Mouse (Mus musculus): ENCODE results near the gene Sfxn3.

Sfxn3 gene

GRCm38 (mm10) chr19:45047417-45047934 lies at the start of gene Sfxn3:
Sfxn3 (plus strand) TSS chr19:45047503.
- peak; percentile 69 for DNase-seq (ENCODE audit: low read depth)

- no peak for DNase-seq (ENCODE audit: low read depth)
Measured at GRCm38 (mm10) chr19:44997786-44998185, 49.5 kb upstream of the Sfxn3 start.

DNA sequence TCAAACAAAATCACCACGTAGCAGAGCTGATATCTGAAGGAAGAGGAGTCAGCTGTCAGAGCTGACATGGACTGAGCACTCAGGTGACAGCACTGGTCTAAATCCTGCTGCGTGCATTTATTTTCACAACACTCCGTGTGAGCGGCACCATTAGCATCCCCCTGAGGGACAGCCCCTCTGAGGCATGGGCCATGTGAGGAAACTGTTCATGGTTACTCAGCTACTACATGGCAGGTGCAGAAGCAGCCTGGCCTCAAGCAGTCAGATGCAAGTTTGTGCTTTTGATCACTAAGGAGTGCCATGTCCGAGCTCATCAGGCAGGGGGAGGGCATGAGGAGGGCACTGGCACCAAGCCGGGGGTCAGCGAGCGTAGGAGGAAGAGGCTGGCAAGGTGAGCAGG lies 47.7 kb upstream of the Sfxn3 start:
- DNase-seq (ENCODE audit: low read depth), result no peak

DNA sequence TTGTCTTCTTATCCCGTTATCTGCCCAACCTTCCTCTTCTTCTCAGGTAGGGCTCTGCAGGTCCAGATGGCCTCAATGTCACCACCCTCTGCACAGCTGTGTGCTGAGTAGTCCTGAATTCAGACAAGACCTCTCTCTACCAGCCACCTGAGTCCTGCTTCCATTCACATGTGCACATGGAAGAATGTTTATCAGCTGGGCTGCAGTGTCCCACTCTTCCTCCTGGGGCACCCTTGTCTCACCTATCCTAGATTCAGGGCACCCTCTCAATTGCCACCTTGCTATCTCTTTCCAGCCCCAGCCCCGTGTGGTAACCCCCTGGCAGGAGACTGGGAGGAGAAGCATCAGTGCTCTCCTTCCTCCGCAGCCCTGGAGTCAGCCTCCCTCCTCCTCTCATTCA lies 45.0 kb upstream of the Sfxn3 start:
- no peak for DNase-seq (ENCODE audit: low read depth)

- no peak for DNase-seq (ENCODE audit: low read depth)
Measured at GRCm38 (mm10) chr19:45003740-45004516, 43.4 kb upstream of the Sfxn3 start.

DNA sequence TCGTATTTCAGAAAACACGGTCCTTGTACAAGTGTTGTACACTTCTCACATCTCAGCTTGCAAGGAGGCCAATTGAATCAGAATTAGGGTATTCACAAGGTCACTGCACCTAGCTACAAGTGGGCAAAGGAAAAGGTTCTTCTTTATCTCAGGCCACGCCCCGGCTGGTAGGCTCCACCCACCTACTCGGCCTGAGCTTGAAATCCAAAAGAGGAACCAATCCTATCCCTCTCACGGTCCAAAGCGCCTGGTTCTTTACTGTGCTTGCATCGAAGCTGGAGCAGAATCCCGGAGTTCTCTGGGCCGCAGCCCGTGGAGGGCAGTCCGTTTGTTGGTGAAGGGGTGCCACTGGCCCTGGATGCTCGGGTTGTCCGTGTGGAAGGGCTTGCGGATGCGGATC lies 41.9 kb upstream of the Sfxn3 start, which contains the start of gene Twnk:
Gene Twnk, plus strand, starts transcription at position 220 of the 400 bp plus-strand sequence.
- DNase-seq (ENCODE audit: low read depth), result peak; percentile 82

DNA sequence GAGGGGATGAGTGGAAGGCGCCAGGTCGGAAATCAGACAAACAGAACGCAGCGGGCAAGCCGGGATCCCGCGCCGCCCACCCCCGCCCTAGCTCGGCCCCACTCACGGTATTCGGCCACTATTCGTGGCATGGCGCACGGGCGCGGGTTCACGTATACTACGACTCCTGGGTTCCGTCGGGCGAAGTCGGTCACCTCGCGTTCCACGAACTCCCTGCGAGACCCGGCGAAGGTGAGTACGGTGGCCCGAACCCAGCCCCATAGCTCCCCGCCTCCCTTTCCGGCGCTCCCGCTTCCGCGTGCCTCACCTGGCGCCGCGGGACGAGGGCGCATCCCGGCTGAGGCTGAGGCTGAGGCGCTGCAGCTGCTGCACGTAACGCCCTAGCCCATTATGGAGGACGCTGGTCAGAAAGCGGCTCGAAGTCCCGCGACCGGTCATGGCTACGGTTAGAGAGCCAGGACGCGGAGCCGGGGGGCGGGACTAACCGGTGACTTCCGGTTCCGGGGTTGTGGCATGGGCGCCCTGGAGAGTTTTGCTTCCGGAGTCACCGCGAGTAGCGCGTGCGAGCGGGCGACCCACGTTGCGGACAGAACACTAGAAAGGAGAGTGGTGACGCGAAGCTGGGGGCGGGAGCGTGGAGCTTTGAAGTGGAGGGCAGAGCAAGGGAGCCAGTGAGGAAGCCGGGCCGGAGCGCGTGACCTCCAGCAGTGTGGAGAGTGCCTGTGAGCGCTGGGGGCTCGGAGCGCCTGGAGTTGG lies 41.2 kb upstream of the Sfxn3 start, which contains the start of gene Mrpl43:
Gene Mrpl43, minus strand, starts transcription at position 486 of the 756 bp plus-strand sequence.
- DNase-seq (ENCODE audit: low read depth), result peak; percentile 92

DNA sequence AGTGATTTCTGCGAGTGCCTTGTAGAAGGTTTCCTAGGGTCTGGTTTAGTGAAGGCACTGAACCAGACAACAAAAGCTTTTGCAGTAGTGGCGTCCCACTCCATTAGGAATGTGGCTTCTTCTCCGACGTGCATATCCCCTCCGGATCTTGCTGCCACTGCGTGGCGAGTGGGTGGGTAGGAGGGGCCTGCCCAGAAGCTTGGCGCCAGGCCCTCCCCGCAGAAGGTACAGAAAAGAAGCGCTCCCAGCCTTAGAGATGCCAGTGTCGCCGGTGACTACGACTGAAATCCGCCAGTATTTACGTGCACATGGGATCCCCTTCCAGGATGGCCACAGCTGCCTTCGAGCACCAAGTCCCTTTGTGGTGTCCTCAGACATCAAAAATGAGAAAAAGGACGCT lies 40.3 kb upstream of the Sfxn3 start:
- DNase-seq (ENCODE audit: low read depth), result no peak

DNA sequence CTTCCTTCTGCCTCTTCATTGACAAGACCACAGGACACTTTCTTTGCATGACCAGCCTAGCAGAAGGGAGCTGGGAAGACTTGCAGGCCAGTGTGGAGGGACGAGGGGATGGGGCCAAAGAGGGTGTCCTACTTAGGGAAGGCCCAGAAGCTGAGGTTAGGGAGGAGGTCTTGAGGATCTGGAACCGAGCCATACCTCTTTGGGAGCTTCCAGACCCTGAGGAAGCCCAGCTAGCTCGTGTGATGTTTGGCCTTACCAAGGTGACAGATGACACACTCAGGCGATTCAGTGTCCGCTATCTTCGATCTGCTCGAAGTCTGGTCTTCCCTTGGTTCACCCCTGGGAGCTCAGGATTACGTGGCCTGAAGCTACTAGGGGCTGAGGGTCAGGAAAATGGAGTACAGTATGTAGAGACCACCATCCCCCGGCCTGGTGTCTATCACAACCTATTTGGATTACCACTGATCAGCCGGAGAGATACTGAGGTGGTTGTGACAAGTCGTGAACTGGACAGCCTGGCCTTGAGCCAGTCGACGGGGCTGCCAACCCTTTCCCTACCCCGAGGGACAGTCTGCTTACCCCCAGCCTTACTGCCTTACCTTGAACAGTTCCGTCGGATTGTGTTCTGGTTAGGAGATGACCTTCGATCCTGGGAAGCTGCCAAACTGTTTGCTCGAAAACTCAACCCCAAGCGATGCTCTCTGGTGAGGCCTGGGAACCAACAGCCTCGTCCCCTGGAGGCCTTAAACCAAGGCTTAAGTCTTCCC lies 39.7 kb upstream of the Sfxn3 start:
- DNase-seq (ENCODE audit: low read depth), result no peak

DNA sequence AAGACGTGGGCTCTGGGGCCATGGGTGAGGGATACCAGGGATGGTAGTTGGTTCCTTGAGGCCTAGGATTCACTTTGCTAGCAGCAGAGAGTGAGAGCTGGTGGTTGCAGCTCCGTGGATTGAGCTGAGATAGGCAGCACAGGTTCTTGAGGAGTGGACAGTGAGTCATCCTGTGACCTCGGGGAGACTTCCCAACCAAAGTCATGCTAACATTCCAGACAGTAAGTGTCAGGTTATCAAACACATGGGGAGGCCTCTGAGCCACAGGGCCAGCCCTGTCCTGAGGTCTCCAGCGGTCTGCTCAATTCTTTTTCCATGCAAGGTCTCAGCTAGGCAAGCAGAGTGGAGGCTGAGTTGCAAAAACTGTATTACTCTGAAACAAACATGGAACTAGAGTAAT lies 36.7 kb upstream of the Sfxn3 start:
- no peak for DNase-seq (ENCODE audit: low read depth)

- no peak for DNase-seq (ENCODE audit: low read depth)
Measured at GRCm38 (mm10) chr19:45012219-45012618, 35.1 kb upstream of the Sfxn3 start.

- DNase-seq (ENCODE audit: low read depth), result no peak
Measured at GRCm38 (mm10) chr19:45012636-45013035, 34.7 kb upstream of the Sfxn3 start.

DNA sequence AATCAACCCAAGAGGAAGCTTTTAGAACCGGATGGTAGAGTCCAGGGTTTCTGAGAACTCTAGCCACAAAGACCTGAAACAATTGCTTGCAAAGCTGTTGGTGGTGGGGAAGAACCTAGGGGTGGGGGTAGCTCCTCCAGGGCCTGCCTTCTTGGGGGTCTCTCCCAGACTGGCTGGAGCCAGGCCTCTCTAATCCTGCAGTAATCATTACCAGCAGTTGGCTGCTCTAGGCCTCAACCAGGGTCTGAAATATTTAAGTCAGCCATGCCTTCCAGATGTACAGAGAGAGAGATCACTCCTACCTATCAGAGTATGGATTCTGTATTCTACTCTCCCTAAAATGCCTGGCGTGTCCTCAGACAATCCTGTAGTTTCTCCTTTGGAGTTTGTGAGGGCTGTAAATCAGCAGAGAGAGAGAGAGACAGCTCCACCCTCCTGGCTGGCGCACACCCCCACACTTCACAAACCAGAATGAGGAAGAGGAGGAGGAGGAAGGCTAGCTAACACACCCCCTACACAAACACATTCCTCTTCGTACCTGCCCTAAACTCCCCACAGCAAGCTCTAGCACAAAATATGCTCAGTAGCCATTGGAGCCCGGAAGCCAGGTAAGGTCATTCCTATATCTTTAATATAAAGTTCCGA lies 33.6 kb upstream of the Sfxn3 start:
- DNase-seq (ENCODE audit: low read depth), result no peak

DNA sequence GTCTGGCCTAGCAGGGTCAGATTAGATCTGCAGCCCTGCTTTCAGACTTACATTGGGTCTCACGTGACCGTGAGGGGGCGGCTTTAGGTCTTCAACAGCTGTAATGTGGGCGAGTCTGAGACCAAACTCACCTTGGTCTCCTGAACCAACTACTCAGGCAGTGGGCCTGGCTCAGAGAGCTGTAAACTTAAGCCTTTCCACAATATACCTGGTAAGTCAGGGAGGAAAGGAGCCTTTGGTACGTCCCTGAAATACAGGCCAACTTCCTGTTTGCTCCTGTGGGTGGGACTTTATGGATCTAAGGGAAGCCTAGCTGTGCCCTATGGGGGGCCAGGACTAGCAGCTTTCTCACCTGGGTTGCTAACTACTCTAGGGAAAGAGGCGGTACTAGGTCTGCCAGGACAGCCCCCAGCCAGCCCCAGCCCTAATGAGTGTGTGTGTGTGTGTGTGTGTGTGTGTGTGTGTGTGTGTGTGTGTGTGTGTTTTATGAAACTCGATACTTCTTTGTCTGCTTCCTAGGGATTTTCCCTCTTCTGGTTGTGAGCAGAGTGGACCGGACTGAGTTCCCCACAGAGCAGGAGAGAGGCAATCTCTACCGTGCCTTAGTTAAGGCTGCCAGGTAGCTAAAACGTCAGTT lies 32.9 kb upstream of the Sfxn3 start, which contains the start of gene Lzts2:
Gene Lzts2, plus strand, starts transcription at position 80 of the 637 bp plus-strand sequence.
- DNase-seq (ENCODE audit: low read depth), result no peak

DNA sequence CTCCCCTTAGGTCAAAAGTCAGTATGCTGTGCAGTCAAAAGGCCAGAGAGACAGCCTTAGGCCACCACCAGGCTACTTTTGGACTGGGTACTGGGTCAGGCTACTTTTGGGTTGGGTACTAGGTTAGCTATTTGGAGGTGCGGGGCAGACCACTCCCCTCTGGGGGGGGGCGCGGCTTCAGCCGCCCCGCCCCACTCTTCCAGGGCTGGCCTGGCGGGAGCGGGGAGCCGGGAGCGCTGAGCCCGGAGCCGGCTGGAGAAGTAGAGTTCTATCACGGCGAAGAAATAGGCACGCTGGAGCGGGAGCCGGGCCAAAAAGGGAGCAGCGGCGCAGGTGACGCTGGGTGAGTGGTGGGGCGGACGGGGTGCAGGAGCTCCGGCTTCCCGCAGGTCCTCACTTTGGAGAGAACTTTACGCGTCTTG lies 32.3 kb upstream of the Sfxn3 start:
- DNase-seq (ENCODE audit: low read depth), result no peak

DNA sequence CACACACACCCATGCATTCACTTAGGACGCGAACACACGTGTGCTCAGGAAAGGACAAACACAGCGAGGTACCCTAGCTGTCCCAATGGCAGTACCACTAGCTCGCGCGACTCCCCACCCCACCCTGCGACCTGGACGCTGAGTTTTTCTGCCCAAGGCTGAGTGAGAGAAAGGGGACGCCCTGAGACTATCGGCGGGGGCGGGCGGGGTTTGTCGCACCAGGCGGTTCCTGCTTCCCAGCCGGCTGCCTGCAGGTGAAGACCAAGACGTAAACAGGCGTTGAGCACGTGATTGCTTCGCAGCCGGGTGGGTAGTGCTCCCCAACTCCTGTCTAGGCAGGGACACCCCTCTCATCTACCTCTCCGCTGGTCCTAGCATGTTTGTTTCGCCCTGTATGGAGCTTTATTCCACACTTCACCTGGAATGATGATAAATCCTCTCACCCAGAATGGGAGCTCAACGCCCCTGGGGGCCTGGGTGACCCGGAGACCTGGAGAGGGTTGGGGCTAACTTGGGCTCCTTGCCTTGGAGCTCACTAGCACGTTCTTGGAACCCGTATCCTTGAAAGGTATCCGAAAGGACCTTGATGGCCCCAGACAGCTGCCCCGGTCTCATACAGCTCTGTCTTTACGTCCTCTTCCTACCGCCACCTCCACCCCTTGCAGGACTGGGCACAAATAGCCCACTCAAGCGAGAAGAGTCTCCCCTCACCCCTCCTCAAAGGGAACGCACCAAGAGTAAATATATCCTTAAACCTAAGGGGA lies 31.6 kb upstream of the Sfxn3 start:
- DNase-seq (ENCODE audit: low read depth), result no peak

GRCm38 (mm10) chr19:45016341-45017215 lies 30.7 kb upstream of the Sfxn3 start:
- no peak for DNase-seq (ENCODE audit: low read depth)

GRCm38 (mm10) chr19:45017216-45017771 lies 30.0 kb upstream of the Sfxn3 start:
- no peak for DNase-seq (ENCODE audit: low read depth)

DNA sequence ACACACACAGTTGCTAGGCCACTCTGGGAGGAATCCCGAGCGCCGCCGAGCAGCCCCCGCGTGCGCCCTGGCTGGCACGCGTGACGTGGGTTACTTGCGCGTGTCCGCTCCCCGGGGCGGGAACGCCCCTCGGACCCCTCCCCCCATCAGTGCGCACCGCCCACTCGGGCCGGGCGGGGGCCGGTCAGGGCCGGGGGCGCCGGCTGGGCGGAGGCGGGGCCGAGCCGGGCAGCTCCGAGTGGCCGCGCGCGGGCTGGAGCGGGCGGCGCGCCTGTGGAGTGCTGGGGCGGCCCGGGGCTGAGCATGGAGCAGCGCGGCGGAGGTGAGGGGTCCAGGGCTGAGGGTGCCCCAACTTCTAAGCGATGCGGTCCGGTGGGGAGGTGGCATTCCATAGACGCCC lies 29.4 kb upstream of the Sfxn3 start:
- no peak for DNase-seq (ENCODE audit: low read depth)
